Comparison of ENCODE assay signal across 8 mouse cellular contexts in the genomic region with DNA sequence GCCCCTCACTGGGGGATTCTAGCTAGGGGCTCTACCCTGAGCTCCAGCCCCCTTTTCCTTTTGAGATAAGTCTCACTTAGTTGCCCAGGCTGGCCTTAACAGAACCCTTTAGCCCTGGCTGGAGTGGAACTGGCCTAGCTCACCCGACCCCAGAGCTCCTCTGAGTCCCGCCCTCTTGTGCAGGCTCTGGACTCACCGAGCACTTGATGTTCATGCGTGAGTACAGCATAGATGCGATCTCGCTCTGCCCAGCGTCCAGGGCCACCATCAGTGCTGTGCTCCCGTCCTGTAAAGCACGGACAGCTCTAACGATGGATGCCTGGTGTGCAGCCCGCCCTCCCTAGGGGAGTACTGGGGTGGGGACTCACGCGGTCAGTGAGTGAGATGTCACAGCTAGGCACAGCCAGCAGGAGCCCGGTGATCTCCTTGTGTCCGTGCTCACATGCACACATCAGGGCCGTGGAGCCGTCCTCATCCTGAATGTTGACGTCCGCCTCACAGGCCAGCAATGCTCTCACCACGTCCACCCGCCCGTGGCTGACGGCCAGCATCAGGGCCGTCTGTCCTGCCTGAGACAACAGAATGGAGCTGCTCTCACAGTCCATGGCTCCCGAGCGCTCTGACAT. TPM values are rescaled to one million over a fixed set of nuclear protein-coding genes. Genes with fewer than 3 reads are reported as not detected.
DNase-seq lines count a peak whose midpoint lies in the region; ATAC-seq and TF ChIP-seq lines count a peak whose summit lies in the region.

No protein-coding gene starts in this region.

- 0 out of 2 replicates have a peak overlapping the region, but pooled peaks have one; percentile 12 for H3K9ac ChIP-seq in liver, adult 2 months (ENCODE audit: low read depth, low read length)
- H3K9ac ChIP-seq in limb, embryonic 15.5 days = no peak overlapping the region

- H3K27ac ChIP-seq in liver, adult 2 months (replicated peaks; ENCODE audit: insufficient read depth, low read depth, low read length) = no peak overlapping the region
- peak overlapping the region; percentile 88 for H3K27ac ChIP-seq in embryonic facial prominence, embryonic 10.5 days (replicated peaks)
- peak overlapping the region; percentile 85 for H3K27ac ChIP-seq in limb, embryonic 15.5 days

- no peaks in the 10 kb centered on the region for H3K27me3 ChIP-seq in liver, adult 2 months (ENCODE audit: control insufficient read depth, insufficient read depth, low read length)
- no peaks in the 10 kb centered on the region for H3K27me3 ChIP-seq in embryonic facial prominence, embryonic 10.5 days (replicated peaks; ENCODE audit: low read depth, poor library complexity, severe bottlenecking)
- no peaks in the 10 kb centered on the region for H3K27me3 ChIP-seq in limb, embryonic 15.5 days

- TF ChIP-seq POLR2A in liver, adult 2 months (IDR thresholded peaks at IDR 0.05; ENCODE audit: extremely low read depth, insufficient read depth, low read length) = no peak

- no peak for ATAC-seq in limb, embryonic 15.5 days (ENCODE audit: insufficient number of reproducible peaks, low FRiP score, low TSS enrichment, low read depth)

- no peak for DNase-seq in liver, adult 2 months (ENCODE audit: extremely low read depth, low read depth, low spot score)
- DNase-seq in liver = no peak
- DNase-seq in embryonic facial prominence, embryonic 10.5 days (ENCODE audit: low spot score) = no peak
- DNase-seq in heart, adult 8-10 months (ENCODE audit: low spot score) = peak; percentile 61
- no peak for DNase-seq in right cerebral cortex, adult 2 months (ENCODE audit: low spot score in 2 of 2)
- no peak for DNase-seq in thymus, postnatal 4 days
- no peak for DNase-seq in urinary bladder, adult 2 months (ENCODE audit: low spot score)

- no peaks in the 10 kb centered on the region for H3K9me3 ChIP-seq in embryonic facial prominence, embryonic 10.5 days
- H3K9me3 ChIP-seq in limb, embryonic 15.5 days = no peaks in the 10 kb centered on the region

- H3K4me2 ChIP-seq in limb, embryonic 15.5 days = no peak overlapping the region

- H3K36me3 ChIP-seq in liver, adult 2 months (ENCODE audit: control insufficient read depth, insufficient read depth, low read length) = peaks cover 32% of the 10 kb centered on the region
- peaks cover 81% of the 10 kb centered on the region for H3K36me3 ChIP-seq in embryonic facial prominence, embryonic 10.5 days (replicated peaks)
- peaks cover 60% of the 10 kb centered on the region for H3K36me3 ChIP-seq in limb, embryonic 15.5 days

- WGBS in liver, adult 2 months = 84% methylated on average over 26 of the region's 26 CpGs
- 85% methylated on average over 26 of the region's 26 CpGs for WGBS in embryonic facial prominence, embryonic 10.5 days
- WGBS in limb, embryonic 15.5 days = 72% methylated on average over 26 of the region's 26 CpGs

- no peaks in the 10 kb centered on the region for H3K4me1 ChIP-seq in liver, adult 2 months (ENCODE audit: control insufficient read depth, insufficient read depth, low read length)
- peaks cover 36% of the 10 kb centered on the region for H3K4me1 ChIP-seq in embryonic facial prominence, embryonic 10.5 days
- H3K4me1 ChIP-seq in limb, embryonic 15.5 days = peaks cover 28% of the 10 kb centered on the region

- no peak for TF ChIP-seq CTCF in liver, adult 2 months (IDR thresholded peaks at IDR 0.05; ENCODE audit: low read depth, low read length)

- no peaks in the 10 kb centered on the region for H3K79me2 ChIP-seq in liver, adult 2 months (ENCODE audit: control insufficient read depth, insufficient read depth, low read length)

- H3K4me3 ChIP-seq in liver, adult 2 months (ENCODE audit: insufficient read depth, low read depth, low read length) = no peak overlapping the region
- no peak overlapping the region for H3K4me3 ChIP-seq in embryonic facial prominence, embryonic 10.5 days
- H3K4me3 ChIP-seq in limb, embryonic 15.5 days = no peak overlapping the region

RNA-seq across cellular contexts. Expression of gene Spc24, which starts 9.6 kb away (rescaled TPM):
- 15.3 and 17.9 TPM in 2 replicates for total RNA-seq in liver, adult 2 months (2014; rRNA removed)
- polyA plus RNA-seq in liver, adult 2 months (2012; rRNA removed) = 11.6 and 14.4 TPM in 2 replicates
- 187 TPM in 2 replicates for polyA plus RNA-seq in embryonic facial prominence, embryonic 10.5 days (2016; fragmentation: Nextera tagmentation; extraction: Ambion mirVana)
- 1 to 10 TPM; 5.6 to 8.6 (median 7.7) TPM for total RNA-seq in heart, adult 8-10 months (2022)
- 84.3 and 89.8 TPM in 2 replicates for polyA plus RNA-seq in limb, embryonic 15.5 days (2015; fragmentation: Nextera tagmentation; extraction: Ambion mirVana)
- polyA plus RNA-seq in urinary bladder, adult 2 months (2012; rRNA removed) = 2.4 and 3.0 TPM in 2 replicates

RNA-seq across cellular contexts. Expression of gene Kank2, which starts 28.9 kb away (rescaled TPM):
- 12.8 and 20.7 TPM in 2 replicates for total RNA-seq in liver, adult 2 months (2014; rRNA removed)
- polyA plus RNA-seq in liver, adult 2 months (2012; rRNA removed) = 27.2 and 34.5 TPM in 2 replicates
- 15.3 and 17.8 TPM in 2 replicates for polyA plus RNA-seq in embryonic facial prominence, embryonic 10.5 days (2016; fragmentation: Nextera tagmentation; extraction: Ambion mirVana)
- total RNA-seq in heart, adult 8-10 months (2022) = 10 to 100 TPM; 64.2 to 67.2 (median 65.6) TPM
- 20.9 and 22.7 TPM in 2 replicates for polyA plus RNA-seq in limb, embryonic 15.5 days (2015; fragmentation: Nextera tagmentation; extraction: Ambion mirVana)
- 44.6 and 77.0 TPM in 2 replicates for polyA plus RNA-seq in urinary bladder, adult 2 months (2012; rRNA removed)

RNA-seq across cellular contexts. Expression of gene Ldlr, which starts 46.4 kb away (rescaled TPM):
- total RNA-seq in liver, adult 2 months (2014; rRNA removed) = 61.4 and 82.8 TPM in 2 replicates
- polyA plus RNA-seq in liver, adult 2 months (2012; rRNA removed) = 105 and 116 TPM in 2 replicates
- 51.6 and 55.9 TPM in 2 replicates for polyA plus RNA-seq in embryonic facial prominence, embryonic 10.5 days (2016; fragmentation: Nextera tagmentation; extraction: Ambion mirVana)
- total RNA-seq in heart, adult 8-10 months (2022) = 1 to 10 TPM; 2.3 to 3.8 (median 3.0) TPM
- polyA plus RNA-seq in limb, embryonic 15.5 days (2015; fragmentation: Nextera tagmentation; extraction: Ambion mirVana) = 41.4 and 42.8 TPM in 2 replicates
- 29.2 and 35.7 TPM in 2 replicates for polyA plus RNA-seq in urinary bladder, adult 2 months (2012; rRNA removed)
